Comparison of ENCODE assay signal across 16 mouse cellular contexts in genomic region chr7:68311469-68311868, GRCm38 (mm10). TPM values are rescaled to one million over a fixed set of nuclear protein-coding genes. Genes with fewer than 3 reads are reported as not detected.
DNase-seq lines count a peak whose midpoint lies in the region; TF ChIP-seq lines count a peak whose summit lies in the region.
"Had no signal": no experiment of that assay in that cellular context is flagged by ENCODE, and none has a peak within 500 bp of the region (broad histone marks: within the 10 kb centered on the region; RNA-seq: fewer than 3 reads in every experiment).

No protein-coding gene starts in this region.

- DNase-seq in liver, adult 2 months (ENCODE audit: extremely low read depth, low read depth, low spot score), result peak; percentile 75
- DNase-seq in liver, result no peak
- peak; percentile 33 for DNase-seq in heart, adult 8-10 months (ENCODE audit: low spot score)
- peak; percentile 41 for DNase-seq in kidney, postnatal 14 days
- DNase-seq in skeletal muscle tissue, adult 2 months (ENCODE audit: low read depth, low spot score), result peak; percentile 34
- DNase-seq in layer of hippocampus, adult 2 months (ENCODE audit: low spot score in 2 of 2), result no peak
- DNase-seq in right cerebral cortex, adult 2 months (ENCODE audit: low spot score in 2 of 2), result no peak
- DNase-seq: midbrain, embryonic 14.5 days had no signal

- H3K27ac ChIP-seq in liver, adult 2 months (replicated peaks; ENCODE audit: insufficient read depth, low read depth, low read length), result peak overlapping the region; percentile 67
- H3K27ac ChIP-seq in layer of hippocampus, adult 2 months, result no peak overlapping the region
- H3K27ac ChIP-seq: forebrain, embryonic 10.5 days; heart, embryonic 13.5 days; left cerebral cortex, adult 2 months; liver, embryonic 14.5 days; neural tube, embryonic 13.5 days; stomach, embryonic 15.5 days had no signal

- H3K79me2 ChIP-seq in liver, adult 2 months (ENCODE audit: control insufficient read depth, insufficient read depth, low read length), result peaks cover 30% of the 10 kb centered on the region

- no peaks in the 10 kb centered on the region for H3K27me3 ChIP-seq in liver, adult 2 months (ENCODE audit: control insufficient read depth, insufficient read depth, low read length)
- H3K27me3 ChIP-seq: stomach, embryonic 15.5 days had no signal

- H3K36me3 ChIP-seq in liver, adult 2 months (ENCODE audit: control insufficient read depth, insufficient read depth, low read length), result no peaks in the 10 kb centered on the region
- H3K36me3 ChIP-seq: forebrain, embryonic 10.5 days; heart, embryonic 13.5 days; neural tube, embryonic 13.5 days; stomach, embryonic 15.5 days had no signal

- H3K9ac ChIP-seq in liver, adult 2 months (ENCODE audit: low read depth, low read length), result no peak overlapping the region
- H3K9ac ChIP-seq: heart, embryonic 13.5 days; liver, embryonic 14.5 days; neural tube, embryonic 13.5 days; stomach, embryonic 15.5 days had no signal

- no peak overlapping the region for H3K4me3 ChIP-seq in liver, adult 2 months (ENCODE audit: insufficient read depth, low read depth, low read length)
- no peak overlapping the region for H3K4me3 ChIP-seq in layer of hippocampus, adult 2 months
- H3K4me3 ChIP-seq: forebrain, embryonic 10.5 days; heart, embryonic 13.5 days; left cerebral cortex, adult 2 months; neural tube, embryonic 13.5 days; stomach, embryonic 15.5 days had no signal

- 15% methylated on average over 6 of the region's 6 CpGs for WGBS in liver, adult 2 months

- H3K4me1 ChIP-seq in liver, adult 2 months (ENCODE audit: control insufficient read depth, insufficient read depth, low read length), result peaks cover 21% of the 10 kb centered on the region
- H3K4me1 ChIP-seq: neural tube, embryonic 13.5 days; stomach, embryonic 15.5 days had no signal

- no peak for TF ChIP-seq CTCF in liver, adult 2 months (IDR thresholded peaks at IDR 0.05; ENCODE audit: low read depth, low read length)
- no peak for TF ChIP-seq CTCF in layer of hippocampus, adult 2 months (conservative IDR thresholded peaks at IDR 0.05)

- TF ChIP-seq POLR2A in liver, adult 2 months (IDR thresholded peaks at IDR 0.05; ENCODE audit: extremely low read depth, insufficient read depth, low read length), result no peak

RNA-seq across cellular contexts. Expression of gene Fam169b, which starts 37.8 kb away (rescaled TPM):
- total RNA-seq in liver, adult 2 months (2014; rRNA removed), result 17.6 and 21.8 TPM in 2 replicates
- polyA plus RNA-seq in liver, adult 2 months (2012; rRNA removed), result 25.2 and 25.8 TPM in 2 replicates
- total RNA-seq in heart, adult 8-10 months (2022), result under 1 TPM in 3 of 4 experiments, not detected in 1; 0.09 to 0.22 (median 0.14) TPM
- 1 to 10 TPM in 1 of 2 experiments, under 1 TPM in 1; 0.64 to 1.1 TPM for total RNA-seq in layer of hippocampus, adult 2 months (2021)

RNA-seq across cellular contexts. Expression of gene Pgpep1l, which starts 47.4 kb away (rescaled TPM):
- total RNA-seq in liver, adult 2 months (2014; rRNA removed), result 1.1 and 1.5 TPM in 2 replicates
- 0.15 and 0.32 TPM in 2 replicates for polyA plus RNA-seq in liver, adult 2 months (2012; rRNA removed)
- total RNA-seq in heart, adult 8-10 months (2022), result under 1 TPM in 1 of 4 experiments, not detected in 3; 0.41 TPM
- total RNA-seq in layer of hippocampus, adult 2 months (2021), result 1 to 10 TPM; 3.2 to 3.6 TPM
- total RNA-seq: common myeloid progenitor, adult 5-6 weeks had no signal
- polyA plus RNA-seq: forebrain, embryonic 10.5 days; heart, embryonic 13.5 days; intestine, embryonic 14.5 days; liver, embryonic 14.5 days; midbrain, embryonic 14.5 days; neural tube, embryonic 13.5 days; stomach, embryonic 15.5 days had no signal

Comparison
In these comparisons a context has a peak if more than half of its experiments do, and no peak if none do; other contexts are left out.
1. DNase-seq: peak in liver, adult 2 months (single experiment), heart, adult 8-10 months (single experiment), kidney, postnatal 14 days (single experiment) and skeletal muscle tissue, adult 2 months (single experiment); none in liver (single experiment), layer of hippocampus, adult 2 months (0 of 2) and right cerebral cortex, adult 2 months (0 of 2).